Mouse (Mus musculus) CH12.LX (cell line): ENCODE data around the gene Tmem54. TPM values are rescaled to one million over a fixed set of nuclear protein-coding genes. Genes with fewer than 3 reads are reported as not detected.

Experiments used
- DNase-seq: peaks from one replicate; pipeline ENCODE4 v3.0.0-alpha.2; 2013; ENCODE audit errors: extremely low read depth
- H3K27ac ChIP-seq: 2 replicates; pipeline ENCODE4 v1.5.1; 2012; ENCODE audit warnings: low read depth, mild to moderate bottlenecking, control low read depth, moderate library complexity; ENCODE audit not compliant: insufficient read depth
- H3K27me3 ChIP-seq: replicated peaks from 2 replicates; pipeline ENCODE3; 2012; ENCODE audit warnings: inconsistent platforms
- H3K36me3 ChIP-seq, 2 experiments: replicated peaks in 1 of 2; 2 replicates each; pipeline versions ENCODE3 to v1.6.1; 2012; ENCODE audit warnings: inconsistent platforms in 1 of 2, low read length in 1 of 2, mild to moderate bottlenecking in 1 of 2, mixed read lengths in 1 of 2, moderate library complexity in 1 of 2; ENCODE audit not compliant: control insufficient read depth in 1 of 2, insufficient read depth in 1 of 2
- H3K4me1 ChIP-seq, 2 experiments: 2 replicates each; pipeline ENCODE4 v1.6.1; 2012; ENCODE audit warnings: inconsistent platforms in 1 of 2, moderate library complexity in 1 of 2; ENCODE audit not compliant: insufficient read depth in 2 of 2, control insufficient read depth in 1 of 2
- H3K4me2 ChIP-seq: 2 replicates; pipeline ENCODE4 v1.6.1; 2012; ENCODE audit warnings: low read depth, mild to moderate bottlenecking, control low read depth; ENCODE audit not compliant: poor library complexity, insufficient read depth, severe bottlenecking
- H3K4me3 ChIP-seq, 3 experiments: fragments of 150-350 bp in 1 of 3; sonication (generic) in 1 of 3; replicated peaks in 1 of 3; 2 replicates each; pipeline versions ENCODE3 to v1.5.1; 2011 to 2012; ENCODE audit warnings: low read depth in 2 of 3, low read length in 2 of 3, mild to moderate bottlenecking in 2 of 3, moderate library complexity in 2 of 3, control low read depth in 1 of 3, improper control_type of control experiment in 1 of 3, inconsistent platforms in 1 of 3, mixed read lengths in 1 of 3; ENCODE audit not compliant: poor library complexity in 1 of 3
- H3K79me2 ChIP-seq: replicated peaks from 2 replicates; pipeline ENCODE4 v1.6.1; 2012; ENCODE audit warnings: mild to moderate bottlenecking, moderate library complexity; ENCODE audit not compliant: control insufficient read depth, poor library complexity, insufficient read depth, severe bottlenecking; ENCODE audit errors: extremely low read depth
- H3K9ac ChIP-seq: 2 replicates; pipeline ENCODE4 v1.6.1; 2012; ENCODE audit warnings: low read depth, mild to moderate bottlenecking, control low read depth, moderate library complexity; ENCODE audit not compliant: insufficient read depth
- H3K9me3 ChIP-seq: replicated peaks from 2 replicates; pipeline ENCODE3; 2012; ENCODE audit warnings: low read length, inconsistent platforms, mixed read lengths
- BHLHE40 ChIP-seq: IDR thresholded peaks from 2 replicates; pipeline ENCODE4 v1.6.1; 2011; ENCODE audit warnings: mild to moderate bottlenecking, low read depth, low read length, improper control_type of control experiment
- CHD2 ChIP-seq: IDR thresholded peaks from 2 replicates; pipeline ENCODE4 v1.6.1; 2011; ENCODE audit warnings: low read length, improper control_type of control experiment
- ELF1 ChIP-seq: IDR thresholded peaks from 2 replicates; pipeline ENCODE4 v1.6.1; 2014; ENCODE audit warnings: low read depth, mild to moderate bottlenecking, inconsistent platforms, low read length, improper control_type of control experiment
- GABPA ChIP-seq: IDR thresholded peaks from 2 replicates; pipeline ENCODE4 v1.6.1; 2012; ENCODE audit warnings: low read depth, low read length, improper control_type of control experiment, inconsistent platforms; ENCODE audit not compliant: insufficient replicate concordance
- HCFC1 ChIP-seq: IDR thresholded peaks from 2 replicates; pipeline ENCODE4 v1.6.1; 2012; ENCODE audit warnings: low read depth, mild to moderate bottlenecking, inconsistent platforms, low read length, improper control_type of control experiment
- JUN ChIP-seq: IDR thresholded peaks from 2 replicates; pipeline ENCODE4 v1.6.1; 2011; ENCODE audit warnings: low read depth, mild to moderate bottlenecking, low read length, improper control_type of control experiment, moderate library complexity; ENCODE audit not compliant: insufficient read depth
- KAT2A ChIP-seq: IDR thresholded peaks from 2 replicates; pipeline ENCODE4 v1.6.1; 2012; ENCODE audit warnings: low read length, improper control_type of control experiment, inconsistent platforms; ENCODE audit not compliant: insufficient replicate concordance
- MAX ChIP-seq: IDR thresholded peaks from 2 replicates; pipeline ENCODE4 v1.6.1; 2011; ENCODE audit warnings: low read length, improper control_type of control experiment
- MAZ ChIP-seq: IDR thresholded peaks from 2 replicates; pipeline ENCODE4 v1.6.1; 2012; ENCODE audit warnings: low read depth, mild to moderate bottlenecking, inconsistent platforms, low read length, improper control_type of control experiment, moderate library complexity
- MEF2A ChIP-seq: IDR thresholded peaks from 2 replicates; pipeline ENCODE4 v1.6.1; 2014; ENCODE audit warnings: low read depth, mild to moderate bottlenecking, inconsistent platforms, low read length, improper control_type of control experiment, borderline replicate concordance
- MXI1 ChIP-seq: IDR thresholded peaks from 2 replicates; pipeline ENCODE4 v1.6.1; 2011; ENCODE audit warnings: mild to moderate bottlenecking, low read depth, low read length, improper control_type of control experiment
- MYC ChIP-seq: IDR thresholded peaks from 2 replicates; pipeline ENCODE4 v1.6.1; 2011; ENCODE audit warnings: low read depth, mild to moderate bottlenecking, improper control_type of control experiment, low read length
- NELFE ChIP-seq: IDR thresholded peaks from 2 replicates; pipeline ENCODE4 v1.6.1; 2011; ENCODE audit warnings: low read depth, low read length, improper control_type of control experiment
- NRF1 ChIP-seq: IDR thresholded peaks from 2 replicates; pipeline ENCODE4 v1.6.1; 2014; ENCODE audit warnings: low read depth, mild to moderate bottlenecking, inconsistent platforms, low read length, improper control_type of control experiment, moderate library complexity
- PAX5 ChIP-seq: IDR thresholded peaks from 2 replicates; pipeline ENCODE4 v1.6.1; 2012; ENCODE audit warnings: low read length, inconsistent platforms, mixed read lengths
- POLR2A ChIP-seq: IDR thresholded peaks from 2 replicates; pipeline ENCODE4 v1.6.1; 2011; ENCODE audit warnings: low read depth, mild to moderate bottlenecking, improper control_type of control experiment, low read length
- POLR2AphosphoS2 ChIP-seq: IDR thresholded peaks from 2 replicates; pipeline ENCODE4 v1.6.1; 2011; ENCODE audit warnings: low read depth, low read length, improper control_type of control experiment
- TBP ChIP-seq: conservative IDR thresholded peaks from 2 replicates; pipeline ENCODE4 v1.6.1; 2011; ENCODE audit warnings: low read depth, low read length, improper control_type of control experiment
- TCF12 ChIP-seq: IDR thresholded peaks from 2 replicates; pipeline ENCODE4 v1.6.1; 2014; ENCODE audit warnings: low read depth, mild to moderate bottlenecking, inconsistent platforms, low read length, improper control_type of control experiment
- USF1 ChIP-seq: IDR thresholded peaks from 2 replicates; pipeline ENCODE4 v1.6.1; 2014; ENCODE audit warnings: low read depth, mild to moderate bottlenecking, inconsistent platforms, low read length, improper control_type of control experiment
- USF2 ChIP-seq: conservative IDR thresholded peaks from 2 replicates; pipeline ENCODE4 v1.6.1; 2011; ENCODE audit warnings: low read depth, low read length, improper control_type of control experiment
- ZKSCAN1 ChIP-seq: IDR thresholded peaks from 2 replicates; pipeline ENCODE4 v1.6.1; 2012; ENCODE audit warnings: low read depth, inconsistent platforms, low read length, improper control_type of control experiment, borderline replicate concordance
- ZMIZ1 ChIP-seq: IDR thresholded peaks from 2 replicates; pipeline ENCODE4 v1.6.1; 2012; ENCODE audit warnings: low read depth, mild to moderate bottlenecking, inconsistent platforms, low read length, improper control_type of control experiment
- dilution Hi-C: fragments of 300-500 bp; cut with MboI; formaldehyde crosslinking; loops from 2 replicates; pipeline ENCODE4 v1.14.3; 2020; ENCODE audit warnings: low sequenced_read_pairs; ENCODE audit not compliant: extremely low pct_unique_long_range_greater_than_20kb, extremely low pct_ligation_motif_present
- in situ Hi-C: fragments of 300-500 bp; cut with MboI; formaldehyde crosslinking; loops from 3 replicates; pipeline ENCODE4 v1.14.3; 2019; ENCODE audit warnings: low sequenced_read_pairs, low pct_ligation_motif_present, low pct_unique_long_range_greater_than_20kb, mixed read lengths
- polyA plus RNA-seq: library from polyadenylated mRNA; unstranded; fragments of >175 nt; gene quantifications from 2 replicates; pipeline ENCODE4 v1.2.1, GENCODE M21; 2012; ENCODE audit warnings: low read depth; ENCODE audit not compliant: insufficient read length
- total RNA-seq, 2 experiments: library from RNA; depleted of rRNA; stranded (reverse); fragments of 300-350 nt in 1 of 2; fragments of >200 nt in 1 of 2; gene quantifications; 2 replicates each; pipeline ENCODE4 v1.2.3; 2012 to 2014

Tmem54 gene
- total and polyA plus RNA-seq, 3 experiments, result not detected

GRCm38 (mm10) chr4:129057533-129058206, 47.7 kb upstream of the Tmem54 start:
- Histone ChIP-seq H3K4me3 (peak overlapping the region; percentile 72 to 99 (median 97)), H3K27ac (no peak overlapping the region), H3K4me1 (peaks cover 1 to 49% of the 10 kb centered on the region in 2 experiments; a peak in 3 of 4 replicates), H3K36me3 (peaks cover 0 to 21% of the 10 kb centered on the region in 2 experiments), H3K27me3 (no peaks in the 10 kb centered on the region), H3K4me2 (peak overlapping the region; percentile 94), H3K9me3 (no peaks in the 10 kb centered on the region), H3K9ac (peak overlapping the region; percentile 87), H3K79me2 (peaks cover 20% of the 10 kb centered on the region)
- TF ChIP-seq MAZ (peak; percentile 65; the same call in 1 of the 2 replicates), PAX5 (no peak), MXI1 (peak; percentile 30; the same call in 1 of the 2 replicates), TCF12 (peak; percentile 96), MYC (no peak), ZKSCAN1 (no peak), POLR2A (peak; percentile 98), TBP (peak; percentile 92), MAX (peak; percentile 15; the same call in 1 of the 2 replicates), HCFC1 (0 out of 2 replicates have a peak, but pooled peaks have one; percentile 9), NELFE (peak; percentile 98), KAT2A (0 out of 2 replicates have a peak, but pooled peaks have one; percentile 26), GABPA (no peak), USF1 (peak; percentile 77), NRF1 (peak; percentile 96), POLR2AphosphoS2 (peak; percentile 73; the same call in 1 of the 2 replicates), JUN (no peak), ZMIZ1 (peak; percentile 97), CHD2 (peak; percentile 82), MEF2A (0 out of 2 replicates have a peak, but pooled peaks have one; percentile 27), BHLHE40 (no peak), USF2 (peak; percentile 49), ELF1 (peak; percentile 53; the same call in 1 of the 2 replicates)
- in situ Hi-C loops, result no loop called here
- dilution Hi-C loops, result no loop called here
- DNase-seq, result peak; percentile 93
